Mouse (Mus musculus) cerebellum, adult 8-10 months (tissue): ENCODE results near the gene Il16.

Experiments used
- DNase-seq: peaks from one replicate; pipeline ENCODE4 v3.0.0; 2022

The Il16 gene

GRCm38 (mm10) chr7:83598997-83599912, 146.3 kb downstream of the Il16 start:
- DNase-seq: no peak

DNA sequence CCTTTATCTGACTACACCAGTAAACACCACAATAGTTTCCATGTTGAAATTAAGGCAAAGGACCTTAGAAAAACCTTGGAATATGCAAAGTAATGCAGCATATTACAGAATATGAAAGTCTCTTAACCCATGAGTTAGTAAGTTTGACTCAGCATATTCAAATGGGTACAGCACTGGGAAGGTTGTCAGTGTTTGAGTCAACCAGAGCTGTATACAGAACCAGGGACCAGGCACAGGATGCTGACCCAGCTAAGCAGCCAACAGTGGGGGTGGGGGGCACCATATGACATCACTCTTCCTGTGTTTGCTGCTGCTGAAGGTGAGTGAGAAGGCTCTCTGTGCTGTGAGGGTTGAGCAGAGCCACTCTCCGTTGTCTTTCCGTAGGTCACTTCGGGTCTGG, 148.5 kb downstream of the Il16 start:
- no peak for DNase-seq

GRCm38 (mm10) chr7:83594056-83594455, 151.5 kb downstream of the Il16 start:
- DNase-seq: no peak
